Mouse (Mus musculus) left cerebral cortex, adult 11 months (tissue): ENCODE results near the gene Rab14.

Source experiments
- DNase-seq: peaks from one replicate; pipeline ENCODE4 v3.0.0; 2022; ENCODE audit warnings: low spot score

Rab14 gene

DNA sequence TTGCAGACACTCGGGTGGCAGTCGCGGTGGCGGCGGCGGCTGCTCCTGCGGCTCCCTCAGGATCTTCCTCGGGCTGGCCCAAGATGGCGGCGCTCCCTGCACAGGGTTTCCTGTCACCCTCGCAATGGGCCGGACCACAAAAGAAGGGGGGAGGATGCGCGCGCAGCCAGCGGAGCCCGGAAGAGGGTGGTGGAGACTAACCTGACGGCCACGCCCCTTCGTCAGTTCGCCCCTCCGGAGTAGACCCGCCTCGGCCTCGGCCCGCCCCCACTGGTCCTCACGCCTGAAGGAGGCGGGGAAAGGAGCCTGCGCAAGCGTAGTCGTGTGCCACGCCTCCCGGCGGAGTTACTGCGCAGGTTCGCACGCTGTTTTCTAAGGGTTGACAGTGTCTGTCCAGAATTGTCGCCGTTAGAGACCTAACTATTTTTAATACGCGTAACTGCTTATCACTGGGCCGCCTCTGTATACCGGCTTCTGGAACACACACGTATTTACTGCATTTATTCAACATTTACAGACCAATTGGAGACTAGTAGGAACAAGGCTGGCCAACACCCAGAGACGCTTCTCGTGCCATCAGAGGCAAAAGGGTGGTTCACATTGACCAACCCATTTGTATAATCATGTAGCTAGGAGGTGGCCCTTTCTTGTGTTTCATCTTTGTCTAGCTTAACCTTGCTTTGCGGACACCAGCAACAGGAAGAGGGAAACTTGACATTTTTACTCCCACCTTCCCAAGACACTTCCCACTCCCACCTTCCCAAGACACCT lies at the start of gene Rab14:
TSS of gene Rab14 (minus strand) at position 223 of the 771 bp plus-strand sequence.
- peak; percentile 97 for DNase-seq

DNA sequence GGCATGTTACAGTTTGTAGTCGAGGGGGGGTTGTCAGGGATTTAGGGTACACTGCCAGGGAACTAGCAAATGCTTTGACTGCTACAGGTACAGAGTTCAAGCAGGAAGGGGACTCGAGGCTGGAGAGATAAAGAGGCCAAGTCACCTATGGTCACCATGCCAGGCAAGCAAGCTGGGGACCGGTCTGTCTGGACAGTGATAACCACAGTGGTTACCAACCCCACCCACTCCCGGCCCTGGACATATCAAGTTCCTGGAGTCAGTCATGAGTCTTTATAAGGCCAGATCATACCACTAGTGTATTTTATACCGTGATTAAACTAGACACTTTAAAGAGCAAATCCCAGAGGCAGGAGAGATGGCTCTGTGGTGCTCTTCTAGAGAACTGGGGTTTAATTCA lies 46.8 kb upstream of the Rab14 start:
- no peak for DNase-seq

DNA sequence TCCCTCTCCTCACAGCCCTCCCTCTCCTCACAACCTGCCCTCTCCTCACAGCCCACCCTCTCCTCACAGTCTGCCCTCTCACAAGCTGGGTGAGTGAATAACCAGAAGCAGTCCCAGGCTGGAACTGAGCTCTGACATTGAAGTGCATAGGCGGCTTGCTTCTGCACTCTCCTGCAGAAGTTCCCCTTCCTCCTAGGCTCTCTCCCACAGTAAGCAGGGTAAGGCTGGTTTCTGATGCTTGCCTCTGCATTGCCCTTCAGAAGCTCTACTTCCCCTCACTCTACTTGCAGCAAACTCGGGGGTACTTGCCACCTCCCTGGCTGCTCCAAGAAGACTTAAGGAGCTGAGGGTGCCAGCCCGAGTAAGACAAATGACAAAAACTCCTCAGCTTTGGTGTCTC lies 43.3 kb upstream of the Rab14 start:
- no peak for DNase-seq

DNA sequence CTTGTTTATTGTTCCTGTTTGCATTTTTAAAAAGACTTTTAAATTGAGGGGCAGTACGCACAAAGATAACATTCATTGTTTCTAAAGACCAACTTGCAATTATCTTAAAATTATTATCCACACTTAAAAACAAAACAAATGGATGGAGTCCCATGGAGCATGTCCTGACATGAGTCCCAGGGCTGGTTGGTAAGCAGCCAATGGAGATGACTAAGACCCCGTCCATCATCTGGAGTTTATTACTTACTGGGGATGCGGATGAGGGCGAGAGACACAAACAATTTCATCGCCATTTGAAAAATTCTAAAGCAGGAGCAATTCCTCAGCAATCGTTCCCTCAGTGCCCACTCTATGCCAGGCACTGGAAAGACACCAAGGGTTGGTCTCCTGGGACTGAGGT lies 34.1 kb upstream of the Rab14 start:
- no peak for DNase-seq

DNA sequence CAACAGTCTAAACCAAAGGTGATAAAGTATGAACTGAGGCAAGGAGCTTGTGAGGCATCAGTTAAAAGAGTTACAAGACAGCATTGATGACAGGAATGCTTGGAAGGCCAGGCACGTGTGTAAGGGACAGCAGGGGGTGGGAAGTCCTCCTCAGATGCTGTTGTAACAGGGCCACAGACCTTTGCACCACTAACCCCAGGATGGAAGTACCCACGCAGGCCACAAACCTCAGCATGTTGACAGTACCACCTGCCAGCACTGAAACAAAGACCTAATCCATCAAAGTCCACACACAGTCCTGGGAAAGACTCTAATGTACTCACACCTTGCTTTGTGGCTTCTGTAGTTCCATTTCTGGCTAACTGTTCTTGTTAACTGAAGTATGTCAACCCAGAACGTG lies 33.0 kb upstream of the Rab14 start:
- no peak for DNase-seq

DNA sequence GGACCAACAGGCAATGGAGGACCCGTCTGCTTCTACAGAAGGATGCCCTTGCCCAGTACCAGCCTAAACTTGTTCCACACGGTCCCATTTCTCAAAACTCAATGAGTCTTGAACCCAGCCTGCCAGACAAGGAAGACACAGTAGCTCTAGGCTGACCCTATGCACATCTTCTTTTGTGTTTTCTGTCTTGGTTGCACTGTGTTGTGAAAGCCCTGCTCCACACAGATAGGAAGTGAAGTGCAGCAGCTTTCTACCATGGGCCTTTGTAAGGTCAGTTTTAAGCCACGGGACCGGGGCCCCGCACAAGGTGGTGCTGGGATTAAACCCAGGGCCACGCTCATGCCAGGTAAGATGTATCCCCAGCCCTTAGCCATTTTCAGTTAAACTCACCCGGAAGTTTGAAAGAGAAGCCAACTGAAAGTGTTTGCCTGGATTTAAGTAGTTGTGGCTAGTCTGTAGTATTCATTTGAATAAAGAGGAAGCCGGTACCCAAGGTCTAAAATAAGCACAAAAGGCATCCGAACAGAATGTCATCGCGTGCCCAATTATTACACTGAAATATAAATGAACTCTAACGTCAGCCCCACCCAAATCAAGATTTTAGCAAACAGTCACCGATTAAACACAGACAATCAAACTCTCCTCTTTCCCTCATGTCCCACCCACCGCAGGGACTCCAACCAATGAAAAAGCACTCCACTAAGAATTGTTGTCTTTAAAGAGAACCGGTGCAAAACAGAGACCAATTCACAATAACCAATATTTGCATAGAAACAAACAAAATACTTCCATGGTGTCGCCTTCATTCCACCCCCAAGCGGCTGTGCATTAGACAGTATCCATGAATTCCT lies 31.9 kb upstream of the Rab14 start:
- no peak for DNase-seq

DNA sequence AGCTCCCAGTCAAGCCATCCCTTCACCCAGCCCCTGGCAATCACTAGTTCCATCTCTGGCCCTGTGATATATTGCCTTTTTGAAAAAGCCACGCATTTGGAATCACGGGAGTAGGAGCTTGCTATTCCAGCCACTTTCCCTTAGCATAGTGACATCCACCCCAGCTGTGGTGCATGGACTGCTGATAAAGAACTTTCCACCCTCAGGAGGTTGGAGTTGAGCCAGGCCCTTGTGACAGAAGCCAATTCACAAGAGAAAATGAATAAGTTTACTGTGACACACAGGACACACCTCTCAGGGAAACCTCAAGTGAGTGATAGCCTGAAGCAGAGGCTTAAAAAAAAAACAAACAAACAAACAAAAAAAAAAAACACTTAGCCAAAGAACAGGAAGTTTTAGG lies 31.0 kb upstream of the Rab14 start:
- DNase-seq, result no peak

DNA sequence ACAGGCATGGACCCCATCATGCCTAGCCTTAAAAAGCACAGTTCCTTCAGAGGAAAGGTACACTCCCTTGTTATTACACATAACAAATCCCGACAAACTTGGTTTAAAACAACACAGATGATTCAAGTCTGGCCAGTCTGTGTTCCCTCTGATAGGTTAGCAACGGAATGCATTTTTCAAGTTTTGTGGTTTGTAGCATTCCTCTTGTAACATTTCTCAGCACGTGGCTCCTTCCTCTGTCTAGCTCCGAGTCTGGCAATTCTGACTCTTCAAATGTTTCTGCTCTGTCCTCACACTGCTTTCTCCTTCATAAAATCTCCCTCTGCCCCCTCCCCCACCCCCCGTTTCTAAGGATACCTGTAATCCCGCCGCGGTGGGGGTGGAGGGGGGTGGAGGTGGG lies 29.3 kb upstream of the Rab14 start:
- DNase-seq, result no peak

DNA sequence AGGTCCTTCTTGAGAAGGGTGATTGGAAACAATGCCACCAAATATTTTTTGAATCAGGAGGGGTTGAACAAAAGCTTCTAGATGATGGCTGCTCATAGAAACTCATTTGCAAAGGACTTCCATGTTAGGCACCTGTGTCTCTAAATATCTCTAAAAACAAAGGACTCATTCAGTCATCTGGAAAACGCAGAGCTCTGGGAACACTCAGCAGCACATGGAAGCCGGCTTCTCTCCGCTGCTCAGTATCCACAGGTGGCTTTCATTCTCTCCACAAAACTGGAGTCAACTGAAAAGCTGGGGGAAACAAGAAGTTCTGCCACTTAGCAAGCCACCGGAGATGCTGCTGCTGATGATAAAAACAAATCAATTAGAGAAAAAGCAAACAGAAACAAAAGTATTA lies 27.2 kb upstream of the Rab14 start:
- no peak for DNase-seq

DNA sequence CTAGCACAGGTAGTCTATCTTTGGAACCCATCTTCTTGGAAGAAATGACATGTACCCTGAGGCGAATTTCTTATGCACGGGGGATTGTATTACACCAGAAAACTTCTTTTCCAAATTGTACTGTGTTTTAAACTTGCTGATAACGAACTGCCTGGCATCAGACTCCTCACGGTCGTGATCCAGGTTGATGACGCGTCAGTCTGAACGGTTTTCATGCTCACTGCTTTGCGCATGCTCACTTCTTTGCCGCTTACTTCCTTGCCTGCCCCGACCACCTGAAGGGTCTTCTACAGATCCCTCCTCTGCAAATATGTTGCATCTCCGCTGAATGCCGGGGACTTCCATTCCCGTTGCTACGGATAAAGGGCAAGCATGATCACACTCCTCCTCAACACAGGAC lies 23.4 kb upstream of the Rab14 start:
- DNase-seq, result no peak

DNA sequence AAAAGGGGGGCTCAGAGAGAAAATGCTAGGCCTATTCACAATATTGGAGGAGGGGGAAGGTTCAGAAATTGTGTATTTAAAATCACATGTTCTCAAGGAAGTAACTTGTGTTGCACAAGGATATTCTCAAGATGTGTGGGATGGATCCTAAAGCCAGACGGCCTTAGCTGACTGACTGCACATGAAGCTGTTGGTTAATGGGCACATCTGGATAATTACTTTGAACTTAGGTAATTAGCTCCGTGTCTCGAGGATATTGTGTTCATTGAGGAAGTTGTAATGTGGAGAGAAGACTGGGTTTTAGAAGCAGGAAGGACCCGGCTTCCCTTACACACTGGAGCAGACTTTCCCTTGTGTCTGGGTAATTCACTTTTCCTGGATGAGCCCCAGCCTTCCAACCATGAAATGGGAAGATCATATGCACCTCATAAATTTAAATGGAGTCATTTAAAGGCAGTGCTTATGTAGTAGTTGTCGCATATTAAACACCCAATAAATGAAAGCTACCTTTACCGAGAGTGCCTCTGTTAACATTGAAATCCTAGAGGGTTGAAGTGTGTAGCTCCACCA lies 22.0 kb upstream of the Rab14 start:
- no peak for DNase-seq

DNA sequence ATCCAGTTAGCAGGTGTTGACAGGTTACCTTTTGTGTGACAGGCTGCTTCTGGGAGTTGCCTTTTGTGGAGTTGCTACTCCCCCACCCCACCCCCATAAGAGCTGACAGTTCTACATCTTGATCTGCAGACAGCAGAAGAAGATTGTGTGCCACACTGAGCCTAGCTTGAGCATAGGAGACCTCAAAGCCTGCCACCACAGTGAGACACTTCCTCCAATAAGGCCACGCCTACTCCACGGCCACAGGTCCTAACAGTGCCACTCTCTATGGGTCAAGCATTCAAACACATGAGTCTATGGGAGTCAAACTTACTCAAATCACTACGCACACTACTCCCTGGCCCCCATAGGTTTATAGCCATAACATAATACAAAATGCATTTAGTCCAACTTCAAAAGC lies 17.8 kb upstream of the Rab14 start:
- no peak for DNase-seq

DNA sequence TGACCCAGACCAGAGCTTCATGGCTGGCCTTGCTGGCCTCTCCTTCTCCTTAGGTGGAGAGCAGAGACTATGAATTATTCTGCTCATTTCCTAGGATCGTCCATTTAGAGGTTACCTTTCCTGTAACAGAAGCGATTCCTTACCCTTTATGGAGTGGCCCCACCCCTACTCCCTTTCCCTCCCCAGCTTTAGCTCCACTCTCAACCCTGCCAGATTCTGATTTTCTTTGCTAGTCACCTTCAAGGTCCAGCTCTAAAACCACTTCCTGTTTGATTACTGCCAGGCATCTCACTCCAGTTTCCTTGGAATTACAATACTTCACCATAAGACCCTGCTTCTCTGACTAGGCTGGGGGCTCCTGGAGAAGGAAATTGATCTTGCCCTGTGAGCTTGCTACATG lies 15.8 kb upstream of the Rab14 start:
- DNase-seq, result no peak

DNA sequence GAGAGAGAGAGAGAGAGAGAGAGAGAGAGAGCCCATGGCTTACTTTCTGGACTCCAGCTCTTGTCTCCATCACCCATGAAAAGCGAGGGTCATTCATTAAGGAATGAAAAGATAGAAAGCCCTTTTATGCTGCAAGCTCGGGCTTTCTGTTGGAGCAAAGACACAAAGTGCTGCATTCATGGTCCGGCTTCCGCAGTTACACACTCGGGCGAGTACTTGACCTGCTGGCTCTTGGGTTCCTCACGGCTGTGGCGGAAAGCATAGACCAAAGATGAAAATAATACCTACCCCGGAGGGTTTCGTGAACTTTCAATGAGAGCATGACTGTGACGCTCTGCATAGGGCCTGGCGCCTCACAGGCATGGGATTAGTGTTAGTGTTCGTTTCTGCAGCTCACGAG lies 14.4 kb upstream of the Rab14 start:
- no peak for DNase-seq

DNA sequence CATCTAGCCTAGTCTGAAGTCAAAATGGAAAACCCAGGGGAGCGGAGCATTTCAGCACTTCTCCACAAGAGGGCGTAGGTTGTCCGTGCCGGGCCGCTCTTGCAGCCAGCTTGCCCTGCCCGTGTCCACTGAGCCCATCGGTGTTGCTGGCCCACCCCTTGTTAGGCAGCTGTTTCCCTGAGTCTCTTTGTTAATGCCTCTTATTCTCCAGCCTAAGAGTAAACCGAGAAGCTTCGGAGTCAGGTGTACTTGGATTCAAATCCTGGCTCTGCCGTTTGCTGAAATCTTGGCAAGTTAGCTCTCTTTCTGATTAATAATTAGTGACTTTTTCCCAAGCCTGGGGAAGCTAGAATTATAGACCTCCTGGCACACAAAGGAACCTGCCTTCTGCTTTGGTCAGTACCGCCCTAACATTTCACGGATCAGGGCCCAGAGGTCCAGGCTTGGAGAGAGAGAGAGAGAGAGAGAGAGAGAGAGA lies 14.0 kb upstream of the Rab14 start:
- DNase-seq, result peak; percentile 72

DNA sequence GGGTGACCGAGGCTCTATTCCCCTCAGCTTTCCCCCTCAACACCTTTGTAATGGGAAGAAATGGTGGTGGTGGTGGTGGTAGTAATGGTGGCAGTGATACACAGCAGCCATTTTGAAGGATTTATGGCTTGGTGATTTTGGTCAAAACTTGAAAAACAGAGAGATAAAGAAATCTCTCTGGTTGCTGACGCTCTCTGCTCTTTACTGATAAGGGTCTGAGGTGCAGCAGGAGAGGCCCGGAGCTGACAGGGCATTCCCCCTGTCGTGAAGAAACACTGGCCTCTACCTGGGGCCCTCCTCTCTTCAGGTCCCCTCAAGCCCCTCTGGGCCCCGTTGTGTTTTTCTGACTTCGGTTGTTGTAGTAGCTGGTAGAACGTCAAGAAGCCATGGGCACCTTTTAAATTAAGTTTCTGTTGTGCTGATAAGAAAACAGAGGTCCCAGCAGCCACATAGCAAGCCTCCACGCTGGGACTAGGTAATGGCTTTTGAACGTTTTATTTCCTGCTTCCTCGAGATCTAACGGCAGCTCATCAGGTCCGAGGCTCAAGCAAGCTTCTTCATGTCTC lies 12.5 kb upstream of the Rab14 start:
- no peak for DNase-seq

DNA sequence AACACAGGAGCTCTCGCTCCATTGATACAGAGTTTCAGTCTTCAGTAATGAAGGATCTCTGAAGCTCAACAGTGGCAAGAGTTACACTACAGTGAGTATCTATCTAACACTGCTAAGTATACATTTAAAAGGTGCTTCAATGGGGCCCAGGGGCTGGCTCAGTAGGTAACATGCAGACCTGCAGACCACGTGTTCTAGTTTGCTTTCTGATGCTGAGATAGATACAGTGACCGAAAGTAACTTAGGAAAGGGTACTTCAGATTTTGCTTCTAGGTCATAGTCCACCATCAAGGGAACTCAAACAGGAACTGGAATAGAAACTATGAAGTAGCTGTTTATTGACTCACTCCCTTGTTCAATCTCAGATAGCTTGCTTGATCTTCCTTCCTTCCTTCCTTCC lies 10.8 kb upstream of the Rab14 start:
- no peak for DNase-seq

DNA sequence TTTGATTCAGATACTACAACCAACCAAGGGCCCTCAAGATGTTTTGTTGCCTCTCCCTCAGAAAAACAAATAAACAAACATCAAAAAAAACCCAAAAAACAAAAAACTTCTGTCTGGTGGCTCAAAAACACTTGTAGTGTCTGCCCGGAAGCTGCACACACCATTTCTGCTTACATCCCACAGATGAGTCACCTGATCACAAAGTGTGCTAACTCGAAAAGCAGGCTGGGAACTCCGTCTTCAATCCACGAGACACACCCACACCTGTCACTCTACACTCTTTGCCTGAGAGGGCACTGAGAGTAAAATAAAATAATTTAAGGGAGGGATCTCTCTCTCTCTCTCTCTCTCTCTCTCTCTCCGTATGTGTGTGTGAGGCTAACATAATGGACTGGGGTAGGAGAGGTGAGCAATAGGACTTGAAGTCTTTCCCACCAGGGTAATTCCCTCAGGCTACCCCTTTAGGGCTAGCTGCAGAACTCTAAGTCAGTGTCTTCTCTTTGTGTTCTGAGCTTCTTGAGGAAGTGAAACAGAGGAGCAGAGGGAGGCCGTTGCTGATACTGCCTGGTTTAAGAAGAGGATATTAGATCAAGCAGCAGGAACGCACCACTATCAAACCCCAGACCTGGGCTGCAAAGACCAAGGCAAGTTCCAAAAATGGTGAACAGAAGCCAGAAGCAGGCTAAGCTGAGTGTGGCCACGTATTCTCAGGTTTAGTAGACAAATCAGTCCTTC lies 8.2 kb upstream of the Rab14 start:
- DNase-seq, result no peak

DNA sequence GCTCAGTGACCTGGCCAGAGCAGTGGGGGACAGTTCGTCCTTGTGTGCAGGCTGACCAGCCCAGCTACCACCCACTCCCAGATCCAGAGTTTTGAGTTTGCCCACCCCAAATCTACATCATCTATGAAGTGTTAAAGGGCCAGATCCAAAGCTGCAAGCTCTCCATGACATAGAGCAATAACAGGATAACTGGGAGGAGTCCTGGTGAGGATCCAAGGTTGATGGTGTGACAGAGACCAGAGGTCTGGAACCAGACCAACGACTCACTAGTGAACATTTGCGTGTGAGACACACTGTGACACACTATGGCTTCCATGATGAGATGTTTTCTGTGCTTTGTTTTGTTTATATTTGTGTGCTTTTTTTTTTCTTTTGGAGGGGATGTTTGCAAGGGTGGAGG lies 7.1 kb upstream of the Rab14 start:
- DNase-seq, result no peak

DNA sequence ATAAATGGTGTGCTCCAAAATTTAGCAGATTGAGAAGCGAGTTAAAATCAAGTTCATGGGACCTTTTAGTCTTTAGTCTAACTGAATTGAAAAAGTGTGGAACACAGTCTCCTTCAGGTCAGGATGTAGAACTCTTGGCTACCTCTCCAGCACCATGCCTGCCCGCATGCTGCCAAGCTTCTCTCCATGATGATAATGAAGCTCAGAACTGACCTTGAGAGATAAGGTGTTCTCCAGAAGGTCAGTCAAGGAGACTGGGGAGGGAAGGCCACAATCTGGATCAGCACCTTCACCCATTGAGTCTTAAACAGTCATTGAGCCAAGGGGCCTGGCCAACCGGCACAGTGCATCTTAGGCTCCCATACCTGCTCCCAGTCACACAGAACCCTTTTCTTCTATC lies 5.8 kb upstream of the Rab14 start:
- no peak for DNase-seq

DNA sequence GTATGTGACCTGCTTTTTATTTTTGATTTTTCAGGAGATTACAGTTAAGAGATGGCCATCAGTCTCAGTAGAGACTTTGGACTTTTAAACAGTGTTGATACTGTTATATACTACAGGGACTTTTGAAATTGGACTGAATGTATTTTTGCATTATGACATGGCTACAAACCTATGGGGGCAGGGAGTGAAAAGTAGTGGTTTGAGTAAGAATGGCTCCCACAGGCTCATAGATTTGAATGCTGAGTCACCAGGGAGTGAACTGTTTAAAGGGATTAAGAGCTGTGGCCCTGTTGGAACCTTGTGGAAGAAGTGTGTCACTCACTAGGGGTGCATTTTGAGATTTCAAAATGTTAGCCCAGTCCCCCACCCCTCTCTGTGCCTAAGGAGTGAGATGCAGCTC lies 2.8 kb upstream of the Rab14 start:
- DNase-seq, result no peak
